Mouse (Mus musculus): ENCODE measurements around the gene Ralgds. TPM values are rescaled to one million over a fixed set of nuclear protein-coding genes. Genes with fewer than 3 reads are reported as not detected.

The Ralgds gene
- total and polyA plus RNA-seq, 3 experiments = 4.1 to 11.4 (median 6.6) TPM

GRCm38 (mm10) chr2:28467860-28468485 lies 45.0 kb upstream of the Ralgds start, which contains the start of gene Mrps2:
TSS of gene Mrps2 (plus strand) at chr2:28468066.
- Histone ChIP-seq H3K9ac (ENCODE audit: insufficient read depth, low read depth) (peak within 1 kb of the TSS; percentile 93), H3K4me1 (ENCODE audit: control insufficient read depth in 1 of 2, insufficient read depth in 2 of 2) (peaks cover 11 to 21% of the 10 kb centered on the region in 2 experiments), H3K4me3 (replicated peaks in 1 of 3; ENCODE audit: low read depth in 2 of 3, low read length in 2 of 3, poor library complexity in 1 of 3) (peak within 1 kb of the TSS; percentile 61 to 85 (median 84)), H3K27me3 (replicated peaks) (peaks cover 36% of the 10 kb centered on the region), H3K4me2 (ENCODE audit: insufficient read depth, low read depth, poor library complexity, severe bottlenecking) (peak within 1 kb of the TSS; percentile 72), H3K9me3 (replicated peaks; ENCODE audit: low read length) (peaks cover 2% of the 10 kb centered on the region), H3K79me2 (replicated peaks; ENCODE audit: control insufficient read depth, extremely low read depth, insufficient read depth, poor library complexity, severe bottlenecking) (peaks cover 14% of the 10 kb centered on the region), H3K27ac (ENCODE audit: insufficient read depth, low read depth) (no peak within 1 kb of the TSS), H3K36me3 (replicated peaks in 1 of 2; ENCODE audit: control insufficient read depth in 1 of 2, insufficient read depth in 1 of 2, low read length in 1 of 2) (peaks cover 18 to 40% of the 10 kb centered on the region in 2 experiments)
- TF ChIP-seq PAX5 (IDR thresholded peaks at IDR 0.05; ENCODE audit: low read length) (no peak), RCOR1 (conservative IDR thresholded peaks at IDR 0.05; ENCODE audit: low read depth, low read length) (no peak), CHD1 (IDR thresholded peaks at IDR 0.05; ENCODE audit: low read depth, low read length) (no peak), CTCF (conservative IDR thresholded peaks at IDR 0.05 in 1 of 2, IDR thresholded peaks at IDR 0.05 in 1 of 2; ENCODE audit: low read depth in 2 of 2, low read length in 2 of 2) (peak; percentile 31 to 92), TBP (conservative IDR thresholded peaks at IDR 0.05; ENCODE audit: low read depth, low read length) (0 out of 2 replicates have a peak, but pooled peaks have one; percentile 26), EP300 (IDR thresholded peaks at IDR 0.05; ENCODE audit: low read length) (no peak), POLR2A (IDR thresholded peaks at IDR 0.05; ENCODE audit: low read depth, low read length) (peak; percentile 95), MXI1 (IDR thresholded peaks at IDR 0.05; ENCODE audit: low read depth, low read length) (peak; percentile 90), ELF1 (IDR thresholded peaks at IDR 0.05; ENCODE audit: low read depth, low read length) (peak; percentile 84), ETS1 (conservative IDR thresholded peaks at IDR 0.05; ENCODE audit: low read depth, low read length) (no peak; the same call in 1 of the 2 replicates), SMC3 (IDR thresholded peaks at IDR 0.05; ENCODE audit: low read depth, low read length) (no peak), UBTF (IDR thresholded peaks at IDR 0.05; ENCODE audit: low read depth, low read length) (no peak), MAFK (IDR thresholded peaks at IDR 0.05; ENCODE audit: insufficient replicate concordance, low read length) (no peak), JUND (conservative IDR thresholded peaks at IDR 0.05; ENCODE audit: low read depth, low read length) (no peak), HCFC1 (IDR thresholded peaks at IDR 0.05; ENCODE audit: low read depth, low read length) (peak; percentile 87), JUN (IDR thresholded peaks at IDR 0.05; ENCODE audit: insufficient read depth, low read depth, low read length) (no peak), ZNF384 (IDR thresholded peaks at IDR 0.05; ENCODE audit: low read depth, low read length) (no peak), MEF2A (IDR thresholded peaks at IDR 0.05; ENCODE audit: borderline replicate concordance, low read depth, low read length) (no peak; the same call in 1 of the 2 replicates), MAX (IDR thresholded peaks at IDR 0.05; ENCODE audit: low read length) (peak; percentile 76; the same call in 1 of the 2 replicates), ZC3H11A (IDR thresholded peaks at IDR 0.05; ENCODE audit: low read depth, low read length) (no peak), BHLHE40 (IDR thresholded peaks at IDR 0.05; ENCODE audit: low read depth, low read length) (no peak), MAZ (IDR thresholded peaks at IDR 0.05; ENCODE audit: low read depth, low read length) (no peak), KAT2A (IDR thresholded peaks at IDR 0.05; ENCODE audit: insufficient replicate concordance, low read length) (peak; percentile 69; the same call in 1 of the 2 replicates), IRF4 (IDR thresholded peaks at IDR 0.05; ENCODE audit: low read depth, low read length) (peak; percentile 42; the same call in 1 of the 2 replicates), ZKSCAN1 (IDR thresholded peaks at IDR 0.05; ENCODE audit: borderline replicate concordance, low read depth, low read length) (no peak), USF2 (conservative IDR thresholded peaks at IDR 0.05; ENCODE audit: low read depth, low read length) (no peak), USF1 (IDR thresholded peaks at IDR 0.05; ENCODE audit: low read depth, low read length) (no peak), E2F4 (IDR thresholded peaks at IDR 0.05; ENCODE audit: insufficient replicate concordance, low read depth, low read length) (no peak), NRF1 (IDR thresholded peaks at IDR 0.05; ENCODE audit: low read depth, low read length) (peak; percentile 58), RAD21 (IDR thresholded peaks at IDR 0.05; ENCODE audit: low read depth, low read length) (no peak), MYC (IDR thresholded peaks at IDR 0.05; ENCODE audit: low read depth, low read length) (peak; percentile 61; the same call in 1 of the 2 replicates), GABPA (IDR thresholded peaks at IDR 0.05; ENCODE audit: insufficient replicate concordance, low read depth, low read length) (peak; percentile 91), NELFE (IDR thresholded peaks at IDR 0.05; ENCODE audit: low read depth, low read length) (peak; percentile 93), CHD2 (IDR thresholded peaks at IDR 0.05; ENCODE audit: low read length) (no peak), POLR2AphosphoS2 (IDR thresholded peaks at IDR 0.05; ENCODE audit: low read depth, low read length) (peak; percentile 60; the same call in 1 of the 2 replicates), ZMIZ1 (IDR thresholded peaks at IDR 0.05; ENCODE audit: low read depth, low read length) (peak; percentile 92), TCF12 (IDR thresholded peaks at IDR 0.05; ENCODE audit: low read depth, low read length) (peak; percentile 95), SIN3A (IDR thresholded peaks at IDR 0.05; ENCODE audit: low read length) (peak; percentile 72)
- dilution Hi-C loops (cut with MboI; ENCODE audit: extremely low pct_ligation_motif_present, extremely low pct_unique_long_range_greater_than_20kb, low sequenced_read_pairs) (no loop called here), in situ Hi-C loops (cut with MboI; ENCODE audit: low pct_ligation_motif_present, low pct_unique_long_range_greater_than_20kb, low sequenced_read_pairs) (no loop called here)
- DNase-seq (ENCODE audit: extremely low read depth) = peak; percentile 77

Measured in CH12.LX (cell line).